Mouse (Mus musculus) A20 (cell line): ENCODE measurements around the gene Klc1.
"Not testable (repeated sequence)": the region's sequence is repeated elsewhere in the genome, so short reads cannot be mapped to it uniquely, and the experiment has no call there.

Source experiments
- DNase-seq: peaks from one replicate; pipeline ENCODE4 v3.0.0-alpha.2; 2011; ENCODE audit warnings: low read depth, low spot score

Klc1 gene

DNA sequence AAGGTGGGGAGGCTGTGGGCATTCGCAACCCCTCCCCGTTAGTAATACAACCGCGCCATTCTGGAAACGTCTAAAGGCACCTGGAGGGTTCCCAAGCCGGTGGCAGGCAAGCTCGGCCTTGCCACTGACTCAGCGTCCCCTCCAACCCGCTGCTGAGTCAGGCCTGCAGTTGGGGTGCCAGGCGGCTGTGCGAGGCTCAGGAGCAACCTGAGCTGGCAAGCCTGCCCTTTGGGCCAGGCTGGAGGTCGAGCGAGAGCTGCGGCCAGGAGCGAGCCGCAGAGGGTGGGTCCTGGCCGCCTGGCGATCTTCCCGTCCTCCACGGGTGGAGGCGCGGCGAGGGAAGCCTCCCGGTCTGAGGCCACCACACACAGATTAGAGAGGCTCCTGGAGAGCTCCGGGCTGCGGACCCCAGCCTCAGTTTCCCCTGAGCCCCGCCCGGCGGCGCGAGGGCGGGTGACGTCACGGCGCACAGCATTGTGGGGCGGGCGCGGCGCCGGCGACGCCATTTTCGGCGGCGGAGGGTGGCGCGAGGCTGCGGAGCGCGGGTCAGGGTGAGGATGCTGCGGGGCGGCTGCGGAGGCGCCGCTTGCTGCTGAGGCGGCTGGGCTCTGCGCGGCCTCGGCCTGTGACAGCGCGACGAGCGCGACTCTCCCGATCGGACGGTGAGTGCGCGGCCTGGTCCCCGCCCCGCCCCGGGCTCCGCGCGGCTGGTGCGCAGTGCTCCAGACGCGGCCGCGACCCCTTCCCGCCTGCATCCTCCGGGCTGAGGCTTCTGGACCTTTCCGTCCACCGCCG lies at the start of gene Klc1:
Gene Klc1 (plus strand): TSS at position 469 of the 795 bp plus-strand sequence.
- peak; percentile 85 for DNase-seq

DNA sequence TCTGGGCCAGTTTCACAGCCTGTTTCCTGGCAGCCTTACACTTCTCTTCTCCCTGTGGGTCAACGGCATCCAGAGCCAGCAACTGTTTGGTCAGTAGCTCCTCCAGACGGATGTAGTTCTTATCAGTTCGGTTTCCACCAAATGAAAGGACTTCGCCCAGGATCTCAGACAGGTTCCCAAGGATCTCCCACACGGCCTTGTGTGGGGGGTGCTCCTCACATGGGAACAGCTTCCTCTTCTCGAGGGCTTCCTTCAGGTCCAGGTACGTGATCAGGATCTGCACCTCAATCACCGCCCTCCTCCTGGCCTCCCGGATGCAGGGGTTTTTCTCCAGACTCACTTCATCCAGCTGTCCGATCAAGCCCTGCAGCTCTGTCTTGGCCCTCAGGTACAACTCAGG lies 48.6 kb upstream of the Klc1 start:
- no peak for DNase-seq

DNA sequence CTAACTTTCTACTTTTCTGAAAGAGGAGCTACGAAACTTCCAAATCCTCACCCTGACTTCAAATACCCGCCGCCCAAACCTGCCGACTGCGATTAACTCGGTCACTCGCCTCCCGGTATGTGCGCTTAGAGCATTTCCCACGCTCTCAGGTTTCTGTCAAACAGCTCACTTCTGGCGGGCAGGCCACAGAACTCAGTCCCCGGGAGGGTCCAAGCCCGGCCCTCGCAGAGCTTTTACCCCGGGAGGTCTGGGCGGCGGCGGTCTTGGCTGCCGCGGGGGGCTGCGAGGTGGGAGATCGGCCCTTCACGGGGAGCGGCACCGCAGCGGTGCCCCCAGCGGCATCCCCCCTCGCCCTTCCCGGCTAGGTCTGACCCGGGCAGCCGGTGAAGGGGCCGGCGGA lies 46.2 kb upstream of the Klc1 start:
- DNase-seq: peak; percentile 24

DNA sequence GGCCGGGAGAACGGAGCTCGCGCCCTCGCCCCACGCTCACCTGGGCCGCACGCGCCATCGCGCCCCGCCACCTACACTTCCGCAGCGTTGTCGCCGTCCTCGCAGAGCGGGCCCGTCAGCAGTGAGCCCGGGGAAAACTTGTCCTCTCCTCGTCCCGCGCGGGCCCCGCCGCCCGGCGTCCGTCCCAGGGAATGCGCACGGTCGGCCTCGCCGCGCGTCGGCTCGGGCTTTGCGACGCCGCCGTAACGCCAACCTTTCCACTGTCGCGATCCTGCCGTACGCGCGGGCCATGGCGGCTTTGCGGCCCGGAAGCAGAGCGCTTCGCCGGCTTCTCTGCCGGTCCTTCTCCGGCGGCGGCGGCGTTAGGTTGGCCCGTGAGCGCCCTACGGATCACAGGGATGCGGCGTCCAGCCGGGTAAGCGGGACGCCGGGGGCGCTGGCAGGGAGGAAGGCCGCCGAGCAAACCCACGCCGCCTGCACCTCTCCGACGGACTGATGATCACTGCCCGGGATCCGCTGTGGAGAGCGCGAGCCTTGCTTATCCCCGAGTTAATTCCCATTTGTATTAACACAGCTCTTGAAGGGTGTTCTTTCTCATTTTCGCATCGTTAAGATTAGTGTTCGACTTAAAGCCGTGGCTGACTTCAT lies 45.5 kb upstream of the Klc1 start, which contains the start of the genes Bag5 and Apopt1:
Gene Bag5 (minus strand): TSS at position 254 of the 648 bp plus-strand sequence.
Gene Apopt1 (plus strand): TSS at position 258 of the 648 bp plus-strand sequence.
- peak; percentile 80 for DNase-seq

DNA sequence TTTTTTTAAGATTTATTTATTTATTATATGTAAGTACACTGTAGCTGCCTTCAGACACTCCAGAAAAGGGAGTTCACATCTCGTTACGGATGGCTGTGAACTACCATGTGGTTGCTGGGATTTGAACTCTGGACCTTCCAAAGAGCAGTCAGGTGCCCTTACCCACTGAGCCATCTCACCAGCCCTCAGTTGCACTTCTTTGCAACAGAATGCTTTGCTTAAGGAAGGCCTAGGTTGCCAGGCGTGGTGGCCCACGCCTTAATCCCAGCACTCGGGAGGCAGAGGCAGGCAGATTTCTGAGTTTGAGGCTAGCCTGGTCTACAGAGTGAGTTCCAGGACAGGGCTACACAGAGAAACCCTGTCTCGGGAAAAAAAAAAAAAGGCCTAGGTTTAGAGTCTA lies 44.8 kb upstream of the Klc1 start:
- DNase-seq: peak; percentile 10

DNA sequence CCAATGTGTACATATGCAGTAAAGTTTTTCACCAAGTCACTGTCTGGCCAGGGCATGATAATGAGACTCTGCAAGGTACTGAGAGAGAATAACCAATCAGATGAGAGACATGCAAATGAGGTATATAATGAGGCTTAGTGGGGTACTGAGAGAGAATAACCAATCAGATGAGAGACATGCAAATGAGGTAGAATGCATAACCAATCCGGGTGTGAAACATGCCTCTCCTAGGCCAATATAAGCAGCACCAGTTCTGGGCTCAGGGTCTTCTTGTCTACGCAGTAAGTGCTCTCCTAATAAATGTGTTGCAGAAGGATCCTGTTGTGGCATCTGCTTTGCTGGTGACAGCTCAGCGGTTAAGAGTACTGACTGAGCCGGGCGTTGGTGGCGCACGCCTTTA lies 42.1 kb upstream of the Klc1 start:
- no peak for DNase-seq

DNA sequence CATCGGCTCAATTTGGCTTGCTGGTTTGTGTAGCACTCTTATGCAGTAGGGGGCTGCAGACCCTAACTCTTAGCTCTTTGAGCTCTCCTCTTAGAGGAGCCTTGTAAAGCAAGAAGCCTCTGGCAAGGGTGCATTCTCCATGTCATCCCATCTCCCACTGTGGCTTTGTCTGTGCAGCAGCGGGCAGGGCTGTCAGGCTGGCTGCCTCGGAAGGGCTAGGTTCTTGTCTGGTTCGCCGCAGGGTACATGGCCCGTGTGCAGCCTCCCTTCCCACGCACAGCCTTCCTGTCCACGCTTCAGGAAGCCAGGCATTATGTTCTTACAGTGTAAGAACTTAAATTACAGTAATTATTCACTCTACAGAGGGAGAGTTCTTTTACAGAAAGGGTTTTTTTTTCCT lies 40.0 kb upstream of the Klc1 start:
- no peak for DNase-seq

DNA sequence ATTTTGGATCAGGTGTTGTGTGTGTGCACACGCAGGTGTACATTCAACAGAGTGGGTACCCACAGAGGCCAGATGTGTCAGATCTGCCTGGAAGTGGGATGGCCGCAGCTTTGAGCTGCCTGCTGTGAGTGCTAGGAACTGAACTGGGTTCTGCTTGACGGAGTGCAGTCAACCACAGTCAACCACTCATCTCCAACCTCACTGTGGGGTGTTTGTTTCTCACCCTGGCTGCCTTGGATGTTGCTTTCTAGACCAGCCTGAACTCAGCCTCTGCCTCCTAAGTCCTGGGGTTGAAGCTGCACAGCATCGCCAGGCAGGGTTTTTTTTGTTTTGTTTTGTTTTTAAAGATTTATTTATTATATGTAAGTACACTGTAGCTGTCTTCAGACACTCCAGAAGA lies 38.4 kb upstream of the Klc1 start:
- no peak for DNase-seq

DNA sequence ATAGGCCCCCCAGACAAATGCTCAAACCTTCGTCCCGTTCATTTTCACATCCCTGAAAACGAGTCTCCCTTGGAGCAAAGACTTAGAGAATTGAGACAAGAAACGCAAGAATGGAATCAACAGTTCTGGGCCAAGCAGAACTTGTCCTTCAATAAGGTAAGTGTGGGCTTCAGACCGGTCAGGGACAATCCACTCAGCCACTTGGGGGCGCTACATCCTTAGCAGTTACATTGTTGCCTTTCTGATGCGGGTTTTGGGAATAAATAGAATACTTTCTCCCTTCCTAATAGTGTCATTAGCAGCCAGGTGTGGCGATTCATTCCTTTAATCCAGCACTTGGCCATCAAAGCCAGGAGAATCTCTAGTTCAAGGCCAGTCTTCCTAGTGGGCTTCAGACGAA lies 36.0 kb upstream of the Klc1 start:
- DNase-seq: peak; percentile 47

DNA sequence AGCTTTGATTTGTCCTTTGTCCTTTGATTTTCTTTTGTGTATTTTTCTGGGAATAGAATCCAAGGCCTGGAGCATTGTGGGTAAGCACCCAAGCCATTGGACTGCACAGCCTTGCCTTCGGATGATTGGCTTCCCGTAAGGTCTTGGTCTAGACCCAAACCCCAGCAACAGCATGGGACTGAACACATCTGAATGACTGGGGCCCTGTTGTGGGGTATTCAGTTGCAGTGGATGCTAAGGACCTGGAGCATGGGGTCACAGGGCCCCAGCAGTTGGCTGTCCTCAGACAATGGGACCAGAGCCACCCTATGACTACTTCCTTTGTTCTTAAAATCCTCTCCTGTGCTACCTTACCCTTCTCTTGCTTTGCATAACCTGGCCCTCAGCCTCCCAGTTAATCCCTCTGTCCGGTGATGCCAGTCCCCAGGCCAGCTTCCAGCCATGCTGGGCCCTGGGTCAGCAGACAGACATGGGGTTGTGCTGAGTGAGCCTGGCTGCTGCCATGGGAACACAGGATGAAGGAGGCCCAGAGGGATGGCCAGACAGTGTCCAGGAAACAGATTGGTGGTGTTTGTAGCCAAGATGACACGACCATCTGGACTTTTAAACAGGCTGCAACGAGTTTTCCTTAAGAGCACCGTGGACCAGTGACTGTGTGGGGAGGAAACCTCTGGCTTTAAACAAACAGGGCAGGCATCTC lies 33.9 kb upstream of the Klc1 start:
- no peak for DNase-seq

DNA sequence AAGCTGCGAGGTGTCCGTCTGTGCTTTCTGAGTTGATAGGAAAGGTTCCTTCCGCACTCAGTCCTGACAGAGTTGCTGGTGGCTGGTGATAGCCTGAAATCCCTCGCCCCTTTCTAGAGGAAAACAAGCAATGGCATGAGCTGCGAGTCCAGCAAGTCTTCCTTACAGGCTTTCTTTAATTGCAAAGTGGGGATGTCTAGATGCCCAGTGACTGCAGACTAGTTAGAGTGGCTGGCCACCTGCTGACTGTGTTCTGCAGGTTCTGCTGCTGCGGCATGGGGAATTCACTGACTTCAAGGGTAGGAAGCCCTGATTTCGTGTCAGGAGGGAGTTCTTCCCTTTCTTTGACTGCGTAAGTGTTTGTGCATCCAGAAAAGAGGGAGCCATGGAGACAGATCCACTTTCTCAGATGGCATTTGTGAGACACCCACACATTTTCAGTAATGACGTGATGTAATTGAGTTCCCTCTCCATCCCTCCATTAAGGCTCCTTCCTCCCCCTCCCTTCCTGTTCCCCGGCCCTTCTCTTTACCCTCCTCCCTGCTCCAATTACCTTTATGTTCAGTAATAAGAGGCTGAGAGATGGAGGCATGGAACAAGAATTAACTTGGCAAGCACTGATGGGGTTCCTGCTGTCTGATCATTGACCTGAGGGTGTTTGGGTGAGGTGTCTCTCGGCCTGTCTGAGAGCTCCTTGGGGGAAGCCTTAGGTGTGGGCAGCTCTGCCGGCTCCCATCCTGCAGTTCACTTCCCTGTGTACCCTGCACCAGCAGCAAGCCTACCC lies 33.1 kb upstream of the Klc1 start:
- DNase-seq: no peak

DNA sequence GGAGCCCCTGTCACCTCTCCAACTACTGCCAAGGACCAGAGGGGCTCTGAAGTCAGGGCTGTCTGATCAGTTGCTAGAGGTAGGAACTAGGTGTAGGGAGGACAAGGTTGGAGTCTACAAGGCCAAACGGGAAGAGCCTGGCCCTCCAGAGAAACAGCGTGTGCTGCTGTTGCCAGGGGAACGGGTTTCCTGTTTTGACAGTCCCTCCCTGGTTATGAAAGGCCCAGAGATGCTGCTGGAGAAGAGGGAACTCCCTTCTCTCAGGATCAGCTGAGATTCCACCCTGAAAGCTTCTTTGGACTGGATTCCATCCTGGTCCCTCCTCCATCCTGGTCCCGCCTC lies 32.6 kb upstream of the Klc1 start:
- DNase-seq: no peak

DNA sequence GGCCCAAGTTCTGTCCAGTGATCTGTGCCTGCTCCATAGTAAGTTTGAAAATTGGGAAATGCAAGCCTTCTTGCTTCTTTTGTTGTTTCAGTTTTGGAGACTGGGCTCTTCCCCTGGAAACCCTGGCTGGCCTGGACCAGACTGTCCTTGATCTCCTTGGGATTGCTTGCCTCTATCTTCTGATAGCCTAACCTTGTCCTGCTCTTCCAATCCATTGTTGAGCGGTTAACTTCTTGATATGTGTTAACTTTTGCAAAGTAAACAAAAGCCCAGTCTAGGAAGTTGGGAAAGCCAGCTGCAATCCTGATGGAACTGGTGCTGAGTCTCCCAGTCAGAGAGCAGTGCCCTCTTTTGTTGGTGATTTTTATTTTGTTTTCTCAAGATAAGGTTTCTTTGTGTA lies 30.7 kb upstream of the Klc1 start:
- DNase-seq: no peak

DNA sequence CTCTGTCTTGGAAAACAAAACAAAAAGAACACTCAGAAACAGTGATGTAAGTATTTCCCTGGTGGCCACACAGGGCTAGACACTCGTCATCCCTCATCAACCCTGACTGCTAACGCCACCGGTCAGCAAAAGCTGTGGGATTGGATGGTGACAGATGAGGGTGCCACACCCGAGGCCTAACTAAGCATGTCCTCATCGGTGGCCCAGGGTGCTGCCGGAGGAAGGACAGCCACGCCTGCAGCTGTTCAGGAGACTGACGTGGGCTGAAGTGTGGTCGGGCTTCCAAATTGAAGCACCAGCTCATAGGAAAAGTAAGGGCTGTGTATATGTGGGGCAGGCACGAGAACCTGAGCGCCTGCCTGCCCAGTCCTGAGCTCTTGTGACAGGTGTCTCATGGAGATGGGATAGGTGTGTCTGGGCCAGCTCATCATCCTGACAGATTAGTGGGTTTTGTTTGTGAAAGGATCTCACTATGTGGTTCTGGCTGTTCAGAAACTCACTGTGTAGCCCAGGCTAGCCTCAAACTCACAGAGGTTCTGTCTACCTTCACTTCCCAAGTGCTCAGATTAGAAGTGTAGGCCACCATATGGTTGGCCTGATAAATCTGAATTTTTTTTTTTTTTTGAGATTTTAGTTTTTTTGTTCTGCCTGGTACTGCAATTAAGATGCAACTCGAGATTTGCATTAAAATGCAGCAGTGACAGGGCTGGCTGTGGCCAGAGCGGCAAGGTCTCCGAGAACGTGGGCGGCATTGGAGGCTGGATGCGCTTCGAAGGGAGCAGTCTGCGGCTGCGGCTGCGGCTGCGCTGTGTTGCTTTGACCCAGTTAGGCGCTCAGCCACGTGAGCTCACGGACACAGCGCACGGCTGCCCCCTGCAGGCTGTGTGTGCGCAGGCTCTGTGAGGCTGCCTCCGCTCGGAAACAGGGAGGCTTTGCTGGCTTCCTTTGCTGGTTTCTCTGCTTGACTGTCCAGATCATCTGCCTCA lies 26.5 kb upstream of the Klc1 start:
- DNase-seq: peak; percentile 81

DNA sequence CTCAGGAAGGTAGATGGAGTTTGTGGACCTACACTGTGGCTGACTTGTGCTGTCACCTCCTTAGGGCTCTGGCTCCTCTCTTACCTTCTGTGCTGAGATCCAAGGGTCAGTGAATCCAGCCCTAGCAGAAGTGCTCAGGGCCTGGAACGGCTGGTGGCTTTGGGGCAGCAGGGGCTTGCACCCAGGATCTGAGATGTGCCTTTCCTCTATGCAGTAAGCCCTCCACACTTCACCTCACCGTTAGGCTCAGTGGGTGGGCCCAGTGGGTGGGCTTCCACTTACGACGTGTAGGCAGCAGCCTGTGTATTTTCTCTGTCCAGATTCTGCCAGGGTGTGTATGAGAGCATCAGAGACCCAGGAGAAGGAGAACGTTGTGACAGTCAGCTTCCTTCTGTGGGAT lies 25.7 kb upstream of the Klc1 start:
- no peak for DNase-seq

DNA sequence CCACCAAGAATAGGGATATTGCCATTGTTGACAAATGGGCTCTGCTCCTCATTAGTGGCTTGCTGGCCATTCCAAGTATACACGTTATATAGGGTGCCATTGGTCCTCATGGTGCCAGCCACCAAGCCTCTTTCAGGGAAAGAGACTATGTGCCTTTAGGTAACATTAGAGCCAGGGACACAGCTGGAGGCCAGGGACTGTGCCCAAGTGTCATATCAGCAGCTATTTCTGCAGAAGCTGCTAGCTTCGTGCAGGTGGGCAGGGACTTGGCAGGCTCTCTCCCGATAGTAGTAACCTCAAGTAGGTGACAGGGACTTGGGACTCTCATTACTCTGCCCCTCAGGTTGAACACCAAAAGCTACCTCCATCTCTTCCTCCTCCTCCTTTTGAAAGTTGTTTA lies 23.7 kb upstream of the Klc1 start:
- no peak for DNase-seq

DNA sequence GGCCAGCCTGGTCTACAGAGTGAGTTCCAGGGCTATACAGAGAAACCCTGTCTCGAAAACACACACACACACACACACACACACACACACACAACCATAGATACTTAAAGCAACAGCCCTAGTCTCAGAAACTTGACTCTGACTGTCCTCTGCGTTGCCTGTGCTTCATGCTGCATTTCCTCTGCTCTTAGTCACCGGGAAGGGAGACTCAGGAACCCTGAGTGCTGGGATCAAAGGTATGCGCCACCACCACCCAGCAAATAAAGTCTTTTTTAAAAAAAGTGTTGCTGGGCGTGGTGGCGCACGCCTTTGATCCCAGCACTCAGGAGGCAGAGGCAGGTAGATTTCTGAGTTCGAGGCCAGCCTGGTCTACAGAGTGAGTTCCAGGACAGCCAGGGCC lies 22.0 kb upstream of the Klc1 start:
- not testable (repeated sequence) for DNase-seq

DNA sequence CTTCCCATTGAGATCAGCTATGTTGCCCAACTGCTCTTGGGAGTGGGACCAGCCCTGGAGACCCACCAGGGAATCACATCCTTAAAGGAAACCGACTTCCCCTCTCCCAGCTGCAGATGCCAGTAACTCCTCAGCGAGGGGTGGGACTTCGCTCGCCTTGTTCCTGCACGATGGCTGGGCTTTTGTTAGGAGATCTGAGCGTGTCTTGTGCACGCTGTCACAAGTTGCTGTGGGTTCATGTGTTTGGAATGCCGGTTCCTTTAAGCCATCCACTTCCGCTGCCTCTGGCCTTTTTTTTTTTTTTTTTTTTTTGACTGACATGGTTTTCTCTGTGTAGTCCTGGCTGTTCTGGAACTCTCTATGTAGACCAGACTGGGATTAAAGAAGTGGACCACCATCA lies 21.3 kb upstream of the Klc1 start:
- DNase-seq: no peak

DNA sequence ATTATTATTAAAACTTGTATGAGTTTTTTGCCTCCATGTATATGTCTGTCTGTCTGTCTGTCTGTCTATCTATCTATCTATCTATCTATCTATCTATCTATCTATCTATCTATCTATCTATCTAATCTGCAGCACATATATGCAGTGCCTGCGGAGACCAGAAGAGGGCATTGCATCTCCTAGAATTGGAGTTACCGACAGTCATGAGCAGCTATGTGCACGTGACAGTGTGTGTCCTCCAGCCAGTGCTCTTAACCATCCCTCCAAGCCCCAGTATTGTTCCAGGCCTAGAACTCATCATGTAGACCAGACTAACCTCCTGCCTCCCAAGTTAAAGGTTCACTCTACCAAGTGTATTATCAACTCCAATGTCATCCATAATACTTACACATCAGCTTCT lies 19.9 kb upstream of the Klc1 start:
- peak; percentile 79 for DNase-seq

DNA sequence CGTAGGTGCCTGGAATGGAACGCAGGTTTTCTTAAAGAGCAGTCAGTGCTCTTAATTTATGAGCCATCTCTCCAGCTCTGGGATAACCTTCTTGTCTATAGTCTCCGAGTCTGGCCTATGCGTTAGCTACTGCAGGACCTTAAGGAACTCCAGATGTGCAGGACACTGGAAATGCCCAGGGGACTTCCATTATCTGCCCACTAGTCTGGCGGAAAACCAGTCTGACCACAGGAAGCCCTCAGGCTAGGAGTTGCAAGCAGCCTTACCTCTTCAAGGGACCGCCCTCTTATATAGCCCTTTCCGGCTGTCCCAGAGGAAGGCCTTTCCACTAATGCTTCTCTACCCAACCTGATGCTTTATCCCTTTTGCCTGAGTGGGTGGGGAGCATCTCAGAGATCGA lies 17.3 kb upstream of the Klc1 start:
- no peak for DNase-seq

DNA sequence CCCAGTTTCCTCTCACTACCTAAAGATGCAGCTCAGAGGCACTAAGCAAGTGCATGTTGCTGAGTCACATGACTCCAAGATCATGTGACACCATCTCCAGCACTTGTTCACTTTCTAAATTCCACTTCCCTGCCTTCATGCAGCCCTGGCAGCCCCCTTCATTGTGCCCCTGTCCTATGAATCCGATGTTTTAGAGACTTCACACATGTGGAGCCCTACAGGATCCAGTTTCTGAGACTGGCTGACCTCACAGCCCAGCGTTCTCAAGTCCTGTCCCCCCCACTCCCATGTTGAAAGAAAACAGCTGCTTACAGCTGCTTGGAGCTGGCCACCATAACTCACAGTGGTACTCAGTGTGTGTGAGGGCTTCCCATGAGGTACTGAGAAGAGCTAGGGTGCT lies 15.2 kb upstream of the Klc1 start:
- DNase-seq: peak; percentile 65
